Mouse (Mus musculus) neural tube, embryonic 12.5 days (tissue): ENCODE measurements at regions not wholly inside any gene's neighbourhood (a gene's known extent, or its start where the extent isn't known, plus 50 kb on each side); places are given as distances from the start of the nearest gene placed in this dataset.

Experiments
- ATAC-seq: fragments of 200-750 bp; cut with Nextera tagmentation; 2 replicates; pipeline ENCODE4 v1.8.0; 2017; ENCODE audit warnings: low read depth, mild to moderate bottlenecking, moderate TSS enrichment, moderate library complexity; ENCODE audit not compliant: low FRiP score
- H3K27ac ChIP-seq: fragments of 300-500 bp; sonication (generic); 2 replicates; pipeline ENCODE4 v1.5.1; 2016
- H3K27me3 ChIP-seq: fragments of 300-500 bp; sonication (generic); replicated peaks from 2 replicates; pipeline ENCODE4 v1.6.1; 2016; ENCODE audit warnings: mild to moderate bottlenecking
- H3K36me3 ChIP-seq: fragments of 300-500 bp; sonication (generic); 2 replicates; pipeline ENCODE4 v1.6.1; 2016; ENCODE audit warnings: mild to moderate bottlenecking
- H3K4me1 ChIP-seq: fragments of 300-500 bp; sonication (generic); 2 replicates; pipeline ENCODE4 v1.6.1; 2016
- H3K4me2 ChIP-seq: fragments of 300-500 bp; sonication (generic); replicated peaks from 2 replicates; pipeline ENCODE4 v1.6.1; 2016; ENCODE audit warnings: mild to moderate bottlenecking
- H3K4me3 ChIP-seq: fragments of 300-500 bp; sonication (generic); 2 replicates; pipeline ENCODE4 v1.5.1; 2016
- H3K9ac ChIP-seq: fragments of 300-500 bp; sonication (generic); 2 replicates; pipeline ENCODE4 v1.6.1; 2016; ENCODE audit warnings: mild to moderate bottlenecking
- H3K9me3 ChIP-seq: fragments of 300-500 bp; sonication (generic); 2 replicates; pipeline ENCODE4 v1.6.1; 2016; ENCODE audit warnings: mild to moderate bottlenecking
- WGBS: fragments of 180-500 bp; shearing (Covaris S2); methylation state at CpG from one replicate; pipeline ENCODE4 v1.1.7; 2016; 5-methylcytosine and 5-hydroxymethylcytosine counted together

GRCm38 (mm10) chr8:92427801-92428200 is 70.4 kb downstream of the Irx5 start:
- Histone ChIP-seq H3K4me2 (no peak overlapping the region), H3K9me3 (no peaks in the 10 kb centered on the region), H3K9ac (no peak overlapping the region), H3K4me1 (no peaks in the 10 kb centered on the region), H3K27ac (no peak overlapping the region), H3K27me3 (0 out of 2 replicates have a peak, but pooled peaks cover 3% of the 10 kb centered on the region), H3K36me3 (no peaks in the 10 kb centered on the region), H3K4me3 (no peak overlapping the region)
- no peak for ATAC-seq
- WGBS, result 77% methylated on average over 9 of the region's 9 CpGs

GRCm38 (mm10) chr8:92437075-92437663 is 79.7 kb downstream of the Irx5 start:
- peaks cover 7% of the 10 kb centered on the region for H3K27me3 ChIP-seq
- H3K4me2 ChIP-seq, result no peak overlapping the region
- H3K9me3 ChIP-seq, result no peaks in the 10 kb centered on the region
- H3K9ac ChIP-seq, result no peak overlapping the region
- no peak for ATAC-seq
- 51% methylated on average over 15 of the region's 15 CpGs for WGBS
- no peaks in the 10 kb centered on the region for H3K36me3 ChIP-seq
- no peak overlapping the region for H3K4me3 ChIP-seq
- no peak overlapping the region for H3K27ac ChIP-seq
- no peaks in the 10 kb centered on the region for H3K4me1 ChIP-seq

GRCm38 (mm10) chr8:92438294-92438693 is 80.9 kb downstream of the Irx5 start:
- Histone ChIP-seq H3K4me1 (no peaks in the 10 kb centered on the region), H3K9me3 (no peaks in the 10 kb centered on the region), H3K9ac (no peak overlapping the region), H3K36me3 (no peaks in the 10 kb centered on the region), H3K27me3 (peaks cover 7% of the 10 kb centered on the region), H3K27ac (no peak overlapping the region), H3K4me3 (no peak overlapping the region), H3K4me2 (no peak overlapping the region)
- no peak for ATAC-seq
- WGBS, result 56% methylated on average over 9 of the region's 9 CpGs

- Histone ChIP-seq H3K27ac (no peak overlapping the region), H3K9me3 (no peaks in the 10 kb centered on the region), H3K27me3 (peaks cover 7% of the 10 kb centered on the region), H3K4me1 (no peaks in the 10 kb centered on the region), H3K4me3 (no peak overlapping the region), H3K36me3 (no peaks in the 10 kb centered on the region), H3K9ac (no peak overlapping the region), H3K4me2 (no peak overlapping the region)
- WGBS, result 72% methylated on average over 9 of the region's 9 CpGs
- ATAC-seq, result no peak
These were observed 82.5 kb downstream of the Irx5 start for GRCm38 (mm10) chr8:92439713-92440436.

GRCm38 (mm10) chr8:92442086-92442485 is 84.7 kb downstream of the Irx5 start:
- peaks cover 4% of the 10 kb centered on the region for H3K27me3 ChIP-seq
- H3K4me2 ChIP-seq, result no peak overlapping the region
- no peak overlapping the region for H3K9ac ChIP-seq
- H3K4me1 ChIP-seq, result no peaks in the 10 kb centered on the region
- WGBS, result 65% methylated on average over 6 of the region's 6 CpGs
- ATAC-seq, result no peak
- H3K9me3 ChIP-seq, result no peaks in the 10 kb centered on the region
- no peak overlapping the region for H3K4me3 ChIP-seq
- no peaks in the 10 kb centered on the region for H3K36me3 ChIP-seq
- no peak overlapping the region for H3K27ac ChIP-seq

GRCm38 (mm10) chr8:92459291-92459690 is 101.9 kb downstream of the Irx5 start:
- Histone ChIP-seq H3K4me2 (no peak overlapping the region), H3K9me3 (peaks cover 4% of the 10 kb centered on the region), H3K9ac (no peak overlapping the region), H3K27me3 (peaks cover 34% of the 10 kb centered on the region), H3K36me3 (no peaks in the 10 kb centered on the region), H3K27ac (no peak overlapping the region), H3K4me3 (no peak overlapping the region), H3K4me1 (peaks cover 10% of the 10 kb centered on the region)
- 82% methylated on average over 5 of the region's 5 CpGs for WGBS
- no peak for ATAC-seq

GRCm38 (mm10) chr8:92460129-92460953 is 102.9 kb downstream of the Irx5 start:
- Histone ChIP-seq H3K4me3 (peak overlapping the region; percentile 46), H3K9me3 (peaks cover 5% of the 10 kb centered on the region), H3K9ac (peak overlapping the region; percentile 65), H3K4me2 (peak overlapping the region; percentile 76), H3K4me1 (peaks cover 10% of the 10 kb centered on the region), H3K36me3 (no peaks in the 10 kb centered on the region), H3K27me3 (peaks cover 34% of the 10 kb centered on the region), H3K27ac (no peak overlapping the region)
- WGBS, result under 1% methylated on average over 93 of the region's 93 CpGs
- ATAC-seq, result peak; percentile 79

- Histone ChIP-seq H3K4me1 (no peaks in the 10 kb centered on the region), H3K9me3 (peaks cover under 1% of the 10 kb centered on the region), H3K9ac (0 out of 2 replicates have a peak overlapping the region, but pooled peaks have one; percentile 30), H3K27ac (no peak overlapping the region), H3K36me3 (no peaks in the 10 kb centered on the region), H3K4me2 (0 out of 2 replicates have a peak overlapping the region, but pooled peaks have one; percentile 6), H3K4me3 (no peak overlapping the region), H3K27me3 (peaks cover 20% of the 10 kb centered on the region)
- ATAC-seq, result peak; percentile 53; the same call in 1 of the 2 replicates
- 26% methylated on average over 19 of the region's 19 CpGs for WGBS
These were observed 111.9 kb downstream of the Irx5 start for GRCm38 (mm10) chr8:92469141-92470000.

- no peak overlapping the region for H3K27ac ChIP-seq
- no peak for ATAC-seq
- no peak overlapping the region for H3K4me3 ChIP-seq
- peaks cover 16% of the 10 kb centered on the region for H3K27me3 ChIP-seq
- H3K4me1 ChIP-seq, result no peaks in the 10 kb centered on the region
- no peak overlapping the region for H3K4me2 ChIP-seq
- no peaks in the 10 kb centered on the region for H3K36me3 ChIP-seq
- H3K9me3 ChIP-seq, result no peaks in the 10 kb centered on the region
- no peak overlapping the region for H3K9ac ChIP-seq
- 70% methylated on average over 7 of the region's 7 CpGs for WGBS
These were observed 114.8 kb downstream of the Irx5 start for GRCm38 (mm10) chr8:92472257-92472656.

- Histone ChIP-seq H3K9me3 (no peaks in the 10 kb centered on the region), H3K4me1 (no peaks in the 10 kb centered on the region), H3K27me3 (peaks cover 15% of the 10 kb centered on the region), H3K4me3 (no peak overlapping the region), H3K36me3 (no peaks in the 10 kb centered on the region), H3K4me2 (no peak overlapping the region), H3K9ac (no peak overlapping the region), H3K27ac (no peak overlapping the region)
- WGBS, result 75% methylated on average over 3 of the region's 3 CpGs
- ATAC-seq, result no peak
These were observed 115.4 kb downstream of the Irx5 start for GRCm38 (mm10) chr8:92472817-92473216.

GRCm38 (mm10) chr8:92482393-92482792 is 125.0 kb downstream of the Irx5 start:
- 63% methylated on average over 5 of the region's 5 CpGs for WGBS
- H3K27ac ChIP-seq, result no peak overlapping the region
- H3K36me3 ChIP-seq, result no peaks in the 10 kb centered on the region
- H3K4me1 ChIP-seq, result no peaks in the 10 kb centered on the region; the same call in 1 of the 2 replicates
- no peak overlapping the region for H3K9ac ChIP-seq
- no peak overlapping the region for H3K4me3 ChIP-seq
- no peak overlapping the region for H3K4me2 ChIP-seq
- H3K27me3 ChIP-seq, result no peaks in the 10 kb centered on the region
- no peak for ATAC-seq
- no peaks in the 10 kb centered on the region for H3K9me3 ChIP-seq
